Mouse (Mus musculus) heart, postnatal 14 days (tissue): ENCODE measurements around the gene Cct8l1. TPM values are rescaled to one million over a fixed set of nuclear protein-coding genes. Genes with fewer than 3 reads are reported as not detected.

Source experiments
- DNase-seq, 2 experiments: peaks; one replicate each; pipeline ENCODE4 v3.0.0; 2021 to 2022
- intact Hi-C: fragments of 180-260 bp; cut with DNase I; formaldehyde crosslinking; loops from one replicate; pipeline ENCODE4 v1.15.1; 2025
- total RNA-seq, 2 experiments: library from RNA; stranded (reverse); gene quantifications; 2 replicates each; pipeline ENCODE4 v1.2.3; 2021

The Cct8l1 gene
- total RNA-seq, 2 experiments from 2014 or later: 0.14 to 0.17 TPM

DNA sequence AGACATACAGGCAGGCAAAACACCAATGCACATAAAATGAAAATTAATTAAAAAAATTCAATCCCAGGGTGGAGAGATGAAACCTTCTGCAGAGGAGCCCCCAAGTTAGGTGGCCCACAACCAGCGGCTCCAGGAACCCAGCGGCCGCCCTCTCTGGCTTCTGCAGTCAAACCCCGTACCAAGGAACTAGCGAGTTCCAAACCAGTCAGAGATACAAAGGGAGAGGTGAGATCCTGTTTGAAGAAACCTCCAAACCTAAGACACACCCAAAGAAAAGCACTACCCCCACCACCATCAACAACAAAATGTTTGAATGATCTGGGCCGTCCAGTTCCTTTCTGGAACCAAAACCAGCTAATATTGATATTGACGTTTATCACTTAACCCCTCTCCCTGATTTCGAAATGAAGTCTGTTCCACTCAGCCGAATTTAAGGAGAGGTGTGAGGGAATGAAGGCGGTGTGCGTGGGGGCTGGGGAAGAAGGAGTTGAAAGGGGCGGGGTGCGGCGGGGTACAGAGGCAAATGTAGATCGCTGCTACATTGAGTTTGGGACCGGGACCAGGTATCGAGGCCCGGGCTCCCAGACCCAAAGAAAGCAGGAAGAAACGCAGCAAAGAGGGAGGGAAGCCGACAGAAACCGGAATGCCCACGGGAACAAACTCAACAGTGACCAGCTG is 13.1 kb downstream of the Cct8l1 start:
- DNase-seq: no peak
- intact Hi-C loops: loop anchor here (5.0 kb wide), 1 partner anchor 92 kb away; no protein-coding TSS in a partner anchor

DNA sequence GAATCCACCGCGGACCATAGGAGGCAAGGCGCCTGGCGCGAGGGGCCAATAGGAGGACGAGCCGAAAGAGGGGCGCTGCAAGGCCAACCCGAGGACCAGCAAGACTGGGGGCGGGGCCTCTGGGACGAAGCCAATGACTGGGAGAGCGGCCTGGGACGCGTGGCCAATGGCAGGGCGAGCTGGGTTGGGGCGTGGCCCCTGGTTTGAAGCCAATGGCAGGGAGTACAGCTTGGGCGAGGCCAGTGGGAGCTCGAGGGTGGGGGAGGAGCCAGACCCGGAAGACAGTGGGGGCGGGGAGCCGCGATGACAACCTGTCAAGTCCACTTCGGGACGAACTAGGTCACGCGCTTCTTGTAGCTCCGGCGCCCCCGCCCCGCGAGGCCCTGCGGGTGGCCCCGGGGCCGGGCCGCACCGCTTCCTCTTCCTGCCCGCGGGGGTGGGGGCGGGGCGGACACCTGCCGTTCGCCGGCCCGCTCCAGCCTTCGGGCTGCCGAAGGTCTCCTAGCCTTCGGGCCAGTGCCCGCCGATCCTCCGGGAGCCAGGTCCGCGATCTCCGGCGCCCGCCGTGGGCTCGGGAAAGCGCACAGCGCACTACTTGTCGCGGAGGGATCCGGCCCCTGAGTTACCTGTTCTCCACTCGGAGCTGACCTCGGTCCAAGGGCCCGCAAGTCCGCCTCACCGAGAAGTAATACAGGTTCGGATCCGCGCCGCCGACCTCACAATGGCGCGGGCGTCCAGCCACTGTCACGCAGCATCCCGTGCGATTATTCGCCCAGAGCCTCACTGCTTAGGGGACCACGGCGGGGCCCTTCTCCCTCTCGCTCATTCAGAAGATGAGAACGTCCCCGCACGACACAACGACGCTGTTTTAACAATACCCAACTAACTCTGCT is 13.9 kb downstream of the Cct8l1 start:
- intact Hi-C loops: loop anchor here (5.0 kb wide), 1 partner anchor 92 kb away; no protein-coding TSS in a partner anchor
- DNase-seq: peak; percentile 100

- intact Hi-C loops: no loop called here
- no peak for DNase-seq
These were observed 14.8 kb downstream of the Cct8l1 start for GRCm38 (mm10) chr5:25530629-25531028.

- intact Hi-C loops: no loop called here
- peak in 1 of 2 experiments; percentile 13 for DNase-seq
These were observed 16.6 kb downstream of the Cct8l1 start for GRCm38 (mm10) chr5:25532256-25533147.

GRCm38 (mm10) chr5:25533298-25533697 is 17.4 kb downstream of the Cct8l1 start:
- intact Hi-C loops: no loop called here

DNA sequence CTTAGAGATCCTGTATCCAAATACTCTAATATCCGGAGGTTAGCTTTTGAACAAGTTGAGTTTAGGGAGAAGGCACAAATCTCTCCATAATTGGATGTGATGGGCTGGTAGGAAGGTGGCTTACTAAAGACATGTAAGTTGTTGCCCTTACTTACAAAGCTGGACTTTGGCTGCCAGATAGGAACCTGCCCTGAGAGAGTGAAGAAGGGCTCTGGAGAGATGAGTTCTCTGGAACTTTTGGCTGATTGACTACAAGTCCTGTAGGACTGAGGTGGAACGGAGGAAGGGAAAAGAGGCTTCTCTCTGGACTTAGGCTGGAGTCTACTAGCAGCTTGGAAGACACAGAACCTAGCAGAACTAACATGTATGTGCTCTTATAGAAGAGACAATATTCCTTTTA is 19.7 kb downstream of the Cct8l1 start:
- intact Hi-C loops: no loop called here
- no peak for DNase-seq

More at GRCm38 (mm10) chr5:25533298-25533697, 17.4 kb downstream of the Cct8l1 start:
- DNase-seq: no peak

DNA sequence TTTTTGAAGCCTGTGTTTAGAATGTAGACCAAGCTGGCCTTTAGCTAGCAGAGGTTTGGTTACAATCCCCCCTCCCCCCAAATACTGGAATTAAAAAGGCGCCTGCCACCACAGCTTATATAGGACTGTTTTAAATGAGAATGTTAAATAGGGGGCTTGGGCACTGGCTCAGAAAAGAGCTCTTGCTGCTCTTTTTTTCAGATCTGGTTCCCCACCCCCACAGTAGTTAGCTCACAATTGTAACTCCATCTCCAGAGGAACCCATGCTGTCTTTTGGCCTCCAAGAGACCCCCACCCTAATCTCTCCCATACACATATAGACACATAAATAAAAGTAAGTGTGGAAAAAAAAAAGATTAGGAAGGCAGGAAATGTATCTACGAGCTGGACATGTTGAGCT is 20.6 kb downstream of the Cct8l1 start:
- no peak for DNase-seq
- intact Hi-C loops: no loop called here

GRCm38 (mm10) chr5:25536921-25537409 is 21.1 kb downstream of the Cct8l1 start:
- intact Hi-C loops: no loop called here
- DNase-seq: no peak

GRCm38 (mm10) chr5:25540412-25540811 is 24.5 kb downstream of the Cct8l1 start:
- intact Hi-C loops: no loop called here

GRCm38 (mm10) chr5:25540921-25541320 is 25.1 kb downstream of the Cct8l1 start:
- intact Hi-C loops: no loop called here
- DNase-seq: no peak

More at GRCm38 (mm10) chr5:25540412-25540811, 24.5 kb downstream of the Cct8l1 start:
- no peak for DNase-seq

DNA sequence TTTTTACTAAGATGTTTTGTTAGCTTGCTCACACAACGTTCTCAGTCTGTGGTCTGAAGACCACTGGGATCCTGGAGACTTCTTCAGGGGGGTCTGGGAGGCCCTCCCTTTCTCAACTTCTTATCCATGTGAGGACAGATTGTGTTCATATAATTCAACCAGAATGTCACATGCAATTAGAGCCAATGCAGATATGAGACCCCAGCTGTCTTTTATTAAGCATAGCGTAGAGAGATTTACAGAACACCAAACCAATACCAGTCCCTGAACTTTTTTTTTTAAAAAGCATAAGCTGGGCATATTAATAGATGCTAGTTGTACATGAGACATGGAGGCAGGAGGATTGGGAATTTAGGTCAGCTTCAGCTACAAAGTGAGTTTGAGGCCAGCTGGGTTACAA is 25.8 kb downstream of the Cct8l1 start:
- intact Hi-C loops: no loop called here
- no peak for DNase-seq

GRCm38 (mm10) chr5:25544061-25544460 is 28.2 kb downstream of the Cct8l1 start:
- intact Hi-C loops: no loop called here
- peak; percentile 54 to 58 for DNase-seq

- intact Hi-C loops: no loop called here
- DNase-seq: no peak
These were observed 28.7 kb downstream of the Cct8l1 start for GRCm38 (mm10) chr5:25544566-25544965.

DNA sequence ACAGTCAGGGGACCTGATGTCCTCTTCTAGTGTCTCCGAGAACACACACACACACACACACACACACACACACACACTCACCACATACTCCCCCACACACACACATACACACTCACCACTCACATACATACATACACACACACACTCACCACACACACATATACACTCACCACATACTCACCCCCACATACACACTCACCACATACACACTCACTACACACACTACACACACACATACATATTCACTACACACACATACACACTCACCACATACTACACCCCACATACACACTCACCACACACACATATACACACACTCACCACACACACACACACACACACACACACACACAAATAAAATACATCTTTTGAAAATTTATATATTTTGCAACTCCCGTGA is 31.0 kb downstream of the Cct8l1 start:
- no peak for DNase-seq
- intact Hi-C loops: no loop called here

- intact Hi-C loops: no loop called here
- DNase-seq: no peak
These were observed 35.0 kb downstream of the Cct8l1 start for GRCm38 (mm10) chr5:25550912-25551311.

GRCm38 (mm10) chr5:25554210-25554609 is 38.3 kb downstream of the Cct8l1 start:
- intact Hi-C loops: no loop called here
- DNase-seq: no peak

GRCm38 (mm10) chr5:25554689-25555088 is 38.8 kb downstream of the Cct8l1 start:
- intact Hi-C loops: no loop called here
- DNase-seq: no peak

DNA sequence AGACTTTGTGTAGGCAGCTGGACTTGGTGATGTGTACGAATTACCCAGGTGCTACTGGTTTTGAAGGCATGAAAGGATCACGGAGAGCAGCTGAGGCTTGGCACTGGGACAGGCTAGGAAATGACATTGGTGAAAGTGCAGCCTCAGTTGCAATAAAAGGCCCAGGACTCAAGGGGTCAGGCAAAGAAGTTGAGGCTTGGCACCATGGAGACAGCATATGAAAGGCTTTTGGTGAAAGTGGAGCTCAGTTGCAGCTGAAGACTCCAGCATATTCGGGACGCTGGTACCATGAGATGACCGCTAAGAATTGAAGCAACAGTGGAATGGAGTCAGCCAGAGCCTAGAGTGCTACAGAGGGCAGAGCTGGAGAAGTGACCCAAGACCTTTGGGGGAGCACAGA is 39.8 kb downstream of the Cct8l1 start:
- no peak for DNase-seq
- intact Hi-C loops: no loop called here

DNA sequence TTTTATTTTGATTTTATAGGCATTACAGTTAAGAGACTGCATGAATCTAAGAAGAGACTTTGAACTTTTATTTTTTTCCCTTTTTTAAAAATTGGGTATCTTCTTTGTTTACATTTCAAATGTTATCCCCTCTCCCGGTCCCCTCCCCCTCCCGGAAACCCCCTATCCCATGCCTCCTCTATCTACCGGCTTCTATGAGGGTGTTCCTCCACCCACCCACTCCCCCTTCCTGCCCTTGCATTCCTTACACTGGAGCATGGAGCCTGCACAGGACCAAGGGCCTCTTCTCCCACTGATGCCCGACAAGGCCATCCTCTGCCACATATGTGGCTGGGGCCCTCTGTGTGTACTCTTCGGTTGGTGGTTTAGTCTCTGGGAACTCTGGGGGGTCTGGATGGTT is 40.5 kb downstream of the Cct8l1 start:
- no peak for DNase-seq

More for the DNA sequence above, 40.5 kb downstream of the Cct8l1 start:
- intact Hi-C loops: no loop called here
